Mouse (Mus musculus): Measurements from ENCODE around the gene Dimt1. TPM values are rescaled to one million over a fixed set of nuclear protein-coding genes. Genes with fewer than 3 reads are reported as not detected.
A peak's percentile ranks its signal among the peaks of the same experiment; 100 is the strongest.
"Not testable (repeated sequence)": the region's sequence is repeated elsewhere in the genome, so short reads cannot be mapped to it uniquely, and the experiment has no call there.

The Dimt1 gene
- 24.9 and 37.5 TPM in 2 replicates for polyA plus RNA-seq (2012; rRNA removed)

DNA sequence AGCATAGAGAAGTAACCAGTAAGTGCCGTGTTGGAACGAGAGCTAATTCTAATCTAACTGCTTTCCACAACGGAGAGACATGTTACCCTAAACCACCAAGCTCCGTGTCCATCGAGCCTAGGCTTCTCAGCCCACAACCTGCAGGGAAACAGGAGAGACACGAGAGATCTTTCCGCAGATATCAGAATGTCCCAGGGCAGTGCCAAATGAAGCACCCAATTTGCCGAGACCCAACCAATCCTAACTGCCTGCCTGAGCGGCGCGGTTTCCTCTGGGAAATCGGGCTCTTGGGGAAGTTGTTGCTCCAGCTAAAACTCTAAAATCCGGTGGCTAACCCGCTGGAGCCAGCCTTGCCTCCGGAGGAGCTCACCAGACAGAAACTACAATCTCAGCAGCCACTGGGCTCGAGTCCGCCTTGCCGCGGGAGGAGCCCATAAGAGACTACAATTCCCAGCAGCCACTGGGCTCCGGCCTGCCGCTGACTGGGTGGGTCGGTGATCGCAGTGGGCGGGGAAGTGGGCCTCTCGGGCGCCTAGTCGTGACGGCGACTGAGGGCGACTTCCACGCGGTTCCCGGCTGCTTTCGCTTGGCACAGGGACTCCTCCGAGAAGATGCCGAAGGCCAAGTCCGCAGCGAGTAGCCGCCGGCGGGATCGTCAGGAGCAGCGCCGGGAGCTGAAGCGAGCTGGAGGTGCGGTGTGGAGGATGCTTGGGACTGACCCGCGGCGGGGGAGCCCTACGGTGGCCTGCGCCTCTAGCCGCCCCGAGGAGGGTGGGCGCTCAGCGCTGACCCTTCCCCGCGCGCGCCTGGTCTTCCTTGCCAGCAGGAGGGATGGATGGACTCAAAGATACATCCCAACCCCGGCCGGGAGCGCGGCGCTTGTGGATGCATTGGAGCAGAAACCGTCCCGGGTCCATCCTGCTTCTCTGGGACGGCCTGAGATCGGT is at the start of gene Dimt1:
Gene Dimt1 (plus strand): TSS at position 534 of the 947 bp plus-strand sequence.
- TF ChIP-seq CTCF (IDR thresholded peaks at IDR 0.05; ENCODE audit: borderline replicate concordance, extremely low read depth, insufficient read depth, insufficient read length) (no peak), POLR2A (IDR thresholded peaks at IDR 0.05; ENCODE audit: borderline replicate concordance, extremely low read depth, insufficient read depth, insufficient read length, poor library complexity, severe bottlenecking) (peak; percentile 6; the same call in 1 of the 2 replicates)
- peak; percentile 98 for DNase-seq (ENCODE audit: low read depth)

DNA sequence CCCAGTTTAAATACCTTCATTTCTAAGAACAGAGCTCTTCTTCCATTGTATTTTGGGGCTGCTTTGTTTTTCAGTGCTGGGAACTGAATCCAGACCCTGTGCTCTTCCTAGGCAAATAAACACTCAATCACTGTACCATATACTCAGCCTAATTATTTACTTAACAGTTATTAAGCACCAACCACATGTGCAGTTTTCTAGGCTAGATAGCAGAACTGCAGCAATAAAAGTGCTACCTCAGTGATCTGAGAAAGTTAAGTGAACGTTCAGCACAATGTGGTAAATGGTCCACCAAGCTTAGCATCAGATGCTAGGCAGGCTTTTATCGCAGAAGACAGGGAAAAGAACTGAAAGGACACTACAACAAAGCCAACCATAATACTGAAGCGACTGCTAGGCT is 42.3 kb upstream of the Dimt1 start:
- DNase-seq (ENCODE audit: low read depth), result no peak
- TF ChIP-seq POLR2A (IDR thresholded peaks at IDR 0.05; ENCODE audit: borderline replicate concordance, extremely low read depth, insufficient read depth, insufficient read length, poor library complexity, severe bottlenecking), result no peak
- no peak for TF ChIP-seq CTCF (IDR thresholded peaks at IDR 0.05; ENCODE audit: borderline replicate concordance, extremely low read depth, insufficient read depth, insufficient read length)

DNA sequence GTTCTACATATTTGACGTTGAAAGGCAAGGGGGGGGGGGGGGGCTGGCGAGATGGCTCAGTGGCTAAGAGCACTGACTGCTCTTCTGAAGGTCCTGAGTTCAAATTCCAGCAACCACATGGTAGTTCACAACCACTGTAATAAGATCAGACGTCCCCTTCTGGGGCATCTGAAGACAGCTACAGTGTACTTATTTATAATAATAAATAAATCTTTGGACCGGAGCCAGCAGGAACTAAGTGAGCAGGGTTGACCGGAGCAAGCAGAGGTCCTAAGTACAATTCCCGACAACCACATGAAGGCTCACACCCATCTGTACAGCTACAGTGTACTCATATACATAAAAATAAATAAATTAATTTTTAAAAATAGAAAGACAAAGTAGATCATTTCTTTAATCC is 41.8 kb upstream of the Dimt1 start:
- not testable (repeated sequence) for DNase-seq (ENCODE audit: low read depth)

DNA sequence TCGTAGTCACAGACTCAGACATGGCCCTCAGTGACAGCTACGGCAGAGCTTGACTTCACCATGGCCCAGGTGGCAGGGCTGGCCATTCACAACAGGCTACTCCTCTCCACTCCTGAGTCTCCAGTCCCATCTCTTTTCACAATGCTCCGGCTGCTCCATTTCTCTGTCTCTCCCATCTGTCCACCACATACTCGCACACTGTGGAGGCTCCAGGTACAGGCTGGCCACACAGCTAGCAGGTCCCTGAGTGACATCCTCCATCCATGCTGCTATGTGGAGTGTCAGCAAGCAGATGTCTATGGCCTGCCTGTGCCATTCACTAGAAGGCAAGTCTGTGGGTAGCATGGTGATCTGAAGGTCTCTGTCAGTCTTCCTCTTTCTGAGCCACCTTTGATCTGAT is 39.7 kb upstream of the Dimt1 start:
- no peak for DNase-seq (ENCODE audit: low read depth)
- TF ChIP-seq CTCF (IDR thresholded peaks at IDR 0.05; ENCODE audit: borderline replicate concordance, extremely low read depth, insufficient read depth, insufficient read length) (no peak), POLR2A (IDR thresholded peaks at IDR 0.05; ENCODE audit: borderline replicate concordance, extremely low read depth, insufficient read depth, insufficient read length, poor library complexity, severe bottlenecking) (no peak)

DNA sequence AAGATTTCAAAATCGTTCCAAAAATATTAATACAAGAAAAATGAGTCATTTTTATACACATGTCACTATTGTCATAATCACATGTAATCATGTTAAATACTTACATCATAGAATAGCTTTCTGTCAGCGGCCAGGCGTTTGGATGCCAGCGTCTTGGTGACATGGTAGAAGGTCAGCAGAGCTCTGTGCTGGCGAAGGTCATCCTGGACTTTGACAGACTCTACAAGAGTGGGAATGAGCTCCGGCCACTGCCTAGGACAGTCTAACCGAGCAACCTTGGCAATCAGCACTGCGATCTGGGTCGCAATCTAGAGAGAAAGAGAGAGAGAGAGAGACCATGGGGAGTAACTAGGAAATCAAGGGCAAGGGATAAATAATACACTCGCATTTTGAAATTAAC is 36.8 kb upstream of the Dimt1 start:
- no peak for DNase-seq (ENCODE audit: low read depth)
- no peak for TF ChIP-seq CTCF (IDR thresholded peaks at IDR 0.05; ENCODE audit: borderline replicate concordance, extremely low read depth, insufficient read depth, insufficient read length)
- no peak for TF ChIP-seq POLR2A (IDR thresholded peaks at IDR 0.05; ENCODE audit: borderline replicate concordance, extremely low read depth, insufficient read depth, insufficient read length, poor library complexity, severe bottlenecking)

DNA sequence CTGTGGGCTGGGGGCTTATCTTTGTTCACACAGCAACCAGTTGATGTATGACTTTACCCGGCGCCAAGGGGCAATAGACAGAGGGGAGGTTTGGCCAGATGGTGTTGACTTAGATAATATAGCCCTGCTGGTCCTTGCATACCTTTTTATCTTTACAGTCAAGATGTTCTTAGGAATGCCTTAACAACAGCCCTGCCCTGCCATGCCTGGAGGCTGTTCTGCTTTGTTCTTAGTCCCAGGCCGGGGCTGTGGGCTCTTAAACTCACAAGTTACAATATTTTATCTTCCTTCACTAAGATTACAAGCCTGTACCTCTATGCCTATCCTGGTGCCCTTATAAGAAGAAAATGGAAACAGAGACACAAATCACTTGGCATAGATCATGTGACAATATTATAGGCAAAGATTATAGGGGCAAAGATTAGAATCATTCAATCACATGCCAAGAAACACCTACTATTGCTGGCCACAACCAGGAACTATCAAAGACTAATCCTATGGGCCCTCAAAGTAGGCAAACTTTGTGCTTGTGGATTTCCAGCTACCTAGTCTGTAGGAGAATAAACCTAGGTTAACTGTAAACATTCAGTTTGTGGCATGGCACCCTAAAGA is 33.7 kb upstream of the Dimt1 start:
- TF ChIP-seq CTCF (IDR thresholded peaks at IDR 0.05; ENCODE audit: borderline replicate concordance, extremely low read depth, insufficient read depth, insufficient read length) (no peak), POLR2A (IDR thresholded peaks at IDR 0.05; ENCODE audit: borderline replicate concordance, extremely low read depth, insufficient read depth, insufficient read length, poor library complexity, severe bottlenecking) (no peak)
- no peak for DNase-seq (ENCODE audit: low read depth)

DNA sequence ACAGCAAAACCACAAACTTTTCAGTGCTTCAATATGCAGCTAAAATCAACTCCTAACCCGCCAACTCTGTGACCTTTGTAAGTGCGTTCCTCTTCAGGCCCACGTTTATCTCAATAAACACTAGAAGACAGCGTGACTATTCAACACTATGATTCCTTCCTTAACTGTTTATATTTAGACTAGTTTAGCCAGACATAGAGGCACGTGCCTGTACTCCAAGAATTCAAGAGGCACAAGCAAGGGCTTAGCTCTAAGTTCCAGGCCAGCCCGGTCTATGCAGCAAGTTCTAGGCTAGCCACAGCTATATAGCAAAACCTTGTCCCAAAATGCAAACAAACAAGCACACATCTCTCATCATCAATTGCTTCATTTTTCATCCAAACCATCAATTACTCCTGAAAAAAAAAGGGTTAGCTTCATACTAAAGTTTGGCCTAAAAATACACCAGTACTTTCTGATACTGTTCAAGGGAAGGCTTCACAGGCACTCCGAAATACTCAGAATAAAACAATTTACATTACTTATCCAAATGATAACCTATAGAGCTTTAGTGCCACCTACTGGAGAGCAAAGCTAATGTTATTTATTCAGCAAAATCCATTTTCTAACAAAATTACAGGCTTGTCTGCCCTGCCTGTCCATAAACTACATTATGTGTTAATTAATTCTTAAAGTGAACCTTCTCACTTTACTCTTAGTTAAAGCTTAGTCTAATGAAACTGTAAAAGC is 28.4 kb upstream of the Dimt1 start:
- no peak for TF ChIP-seq POLR2A (IDR thresholded peaks at IDR 0.05; ENCODE audit: borderline replicate concordance, extremely low read depth, insufficient read depth, insufficient read length, poor library complexity, severe bottlenecking)
- no peak for TF ChIP-seq CTCF (IDR thresholded peaks at IDR 0.05; ENCODE audit: borderline replicate concordance, extremely low read depth, insufficient read depth, insufficient read length)
- DNase-seq (ENCODE audit: low read depth), result peak; percentile 85

DNA sequence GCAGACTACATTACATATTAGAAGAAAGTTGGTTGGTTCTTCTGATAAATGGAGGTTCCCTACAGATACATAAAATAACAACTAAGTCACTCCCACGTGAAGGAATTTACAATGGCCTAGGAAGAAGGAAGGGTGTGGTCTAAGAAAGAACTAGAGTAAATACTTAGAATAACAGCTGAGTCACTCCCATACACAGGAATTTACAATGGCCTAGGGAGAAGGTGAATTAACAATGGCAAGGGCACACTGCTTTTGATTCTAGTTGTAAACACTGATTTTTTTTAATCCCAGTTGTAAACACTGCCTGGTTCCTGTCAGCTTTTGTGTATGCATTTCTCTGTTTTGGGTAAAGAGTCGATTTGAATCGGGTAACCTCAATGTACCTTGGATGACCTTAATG is 21.0 kb upstream of the Dimt1 start:
- DNase-seq (ENCODE audit: low read depth), result not testable (repeated sequence)

DNA sequence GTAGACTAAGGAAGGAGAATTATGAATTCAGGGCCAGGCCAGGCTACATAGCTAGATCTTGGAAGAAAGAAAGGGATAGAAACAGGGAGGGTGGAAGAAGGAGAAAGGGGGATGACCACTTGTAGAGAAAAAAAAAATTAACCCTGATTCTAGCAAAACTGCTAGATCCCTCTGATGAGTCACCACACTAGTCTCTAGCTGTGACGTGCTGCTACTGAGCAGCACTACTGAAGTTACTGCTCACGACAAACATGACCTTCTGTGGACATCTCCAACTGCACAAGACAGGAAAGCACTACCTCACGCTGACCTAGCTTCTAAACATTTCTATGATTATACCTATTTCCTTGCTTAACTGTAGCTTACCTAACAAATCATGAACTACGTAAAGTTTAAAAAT is 18.6 kb upstream of the Dimt1 start:
- TF ChIP-seq CTCF (IDR thresholded peaks at IDR 0.05; ENCODE audit: borderline replicate concordance, extremely low read depth, insufficient read depth, insufficient read length) (no peak), POLR2A (IDR thresholded peaks at IDR 0.05; ENCODE audit: borderline replicate concordance, extremely low read depth, insufficient read depth, insufficient read length, poor library complexity, severe bottlenecking) (no peak)
- DNase-seq (ENCODE audit: low read depth), result no peak

DNA sequence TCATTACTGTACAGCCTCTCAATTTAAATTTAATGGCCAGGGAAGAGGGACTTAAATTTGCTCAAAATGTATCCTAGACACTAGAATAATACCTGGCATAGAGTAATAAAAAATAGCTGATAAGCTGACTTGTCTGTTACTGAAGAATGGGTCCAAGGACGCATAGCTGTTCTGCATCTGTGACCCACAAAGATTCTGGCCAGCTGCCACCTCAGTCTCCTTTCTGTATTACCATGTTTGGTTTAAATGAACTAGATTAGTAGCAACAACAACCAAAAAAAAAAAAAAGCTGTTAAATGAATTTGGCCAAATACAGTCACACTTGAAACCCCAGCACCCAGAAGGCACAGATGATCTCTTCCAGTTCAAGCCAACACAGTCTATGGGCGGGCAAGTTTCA is 17.7 kb upstream of the Dimt1 start:
- TF ChIP-seq POLR2A (IDR thresholded peaks at IDR 0.05; ENCODE audit: borderline replicate concordance, extremely low read depth, insufficient read depth, insufficient read length, poor library complexity, severe bottlenecking) (no peak), CTCF (IDR thresholded peaks at IDR 0.05; ENCODE audit: borderline replicate concordance, extremely low read depth, insufficient read depth, insufficient read length) (no peak)
- no peak for DNase-seq (ENCODE audit: low read depth)

DNA sequence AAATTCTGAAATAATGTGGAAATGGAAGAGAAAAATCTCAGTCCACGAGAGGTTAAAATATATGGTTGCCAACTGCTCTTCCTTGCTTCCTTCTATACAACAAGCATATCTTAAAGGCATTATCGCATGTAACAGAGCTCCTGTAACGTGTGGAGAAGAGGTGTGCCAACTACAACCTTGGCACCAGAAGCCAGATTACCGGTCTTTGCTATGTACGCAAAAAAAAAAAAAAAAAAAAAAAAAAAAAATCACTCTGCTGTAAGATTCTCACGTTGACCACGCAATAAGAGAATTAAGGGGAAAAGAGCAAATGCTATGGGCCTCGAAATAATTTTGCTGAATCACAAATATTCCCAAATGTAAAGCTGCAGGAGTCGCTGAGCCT is 11.1 kb upstream of the Dimt1 start:
- DNase-seq (ENCODE audit: low read depth), result no peak
- no peak for TF ChIP-seq POLR2A (IDR thresholded peaks at IDR 0.05; ENCODE audit: borderline replicate concordance, extremely low read depth, insufficient read depth, insufficient read length, poor library complexity, severe bottlenecking)
- no peak for TF ChIP-seq CTCF (IDR thresholded peaks at IDR 0.05; ENCODE audit: borderline replicate concordance, extremely low read depth, insufficient read depth, insufficient read length)

Data from brain, embryonic 14.5 days (tissue).